Mouse (Mus musculus) liver, embryonic 16.5 days (tissue): ENCODE results near the gene Dapk2. TPM values are rescaled to one million over a fixed set of nuclear protein-coding genes. Genes with fewer than 3 reads are reported as not detected.
A peak's percentile ranks its signal among the peaks of the same experiment; 100 is the strongest.
"Not testable (repeated sequence)": the region's sequence is repeated elsewhere in the genome, so short reads cannot be mapped to it uniquely, and the experiment has no call there.

Experiments
- ATAC-seq: fragments of 200-750 bp; cut with Nextera tagmentation; 2 replicates; pipeline ENCODE4 v1.8.0; 2017; ENCODE audit warnings: low read depth, mild to moderate bottlenecking, moderate number of reproducible peaks, moderate library complexity
- H3K27ac ChIP-seq: fragments of 300-500 bp; sonication (generic); 2 replicates; pipeline ENCODE4 v1.5.1; 2014; ENCODE audit warnings: mild to moderate bottlenecking, low read length
- H3K27me3 ChIP-seq: fragments of 300-500 bp; sonication (generic); 2 replicates; pipeline ENCODE4 v1.6.1; 2014; ENCODE audit warnings: low read depth, low read length, mixed read lengths; ENCODE audit not compliant: control insufficient read depth, insufficient read depth
- H3K36me3 ChIP-seq: fragments of 300-500 bp; sonication (generic); 2 replicates; pipeline ENCODE4 v1.6.1; 2014; ENCODE audit warnings: mild to moderate bottlenecking; ENCODE audit not compliant: control insufficient read depth, insufficient read depth
- H3K4me1 ChIP-seq: fragments of 300-500 bp; sonication (generic); 2 replicates; pipeline ENCODE4 v1.6.1; 2014; ENCODE audit warnings: low read depth, low read length, mixed read lengths; ENCODE audit not compliant: control insufficient read depth
- H3K4me2 ChIP-seq: fragments of 300-500 bp; sonication (generic); 2 replicates; pipeline ENCODE4 v1.6.1; 2014; ENCODE audit warnings: low read depth, low read length, mixed read lengths
- H3K4me3 ChIP-seq: fragments of 300-500 bp; sonication (generic); 2 replicates; pipeline ENCODE4 v1.5.1; 2014; ENCODE audit warnings: low read depth, mild to moderate bottlenecking, low read length
- H3K9ac ChIP-seq: fragments of 300-500 bp; sonication (generic); 2 replicates; pipeline ENCODE4 v1.6.1; 2014; ENCODE audit warnings: low read depth, low read length
- H3K9me3 ChIP-seq: fragments of 300-500 bp; sonication (generic); replicated peaks from 2 replicates; pipeline ENCODE4 v1.6.1; 2016; ENCODE audit warnings: low read length; ENCODE audit not compliant: control insufficient read depth
- WGBS: fragments of 180-500 bp; shearing (Covaris S2); extraction: QIAGEN DNeasy Blood & Tissue Kit; methylation state at CpG from one replicate; pipeline ENCODE4 v1.1.7; 2014; ENCODE audit not compliant: insufficient replicate concordance; 5-methylcytosine and 5-hydroxymethylcytosine counted together
- polyA plus RNA-seq: library from polyadenylated mRNA; unstranded; fragments of >200 nt; fragmentation: Nextera tagmentation; extraction: Ambion mirVana; gene quantifications from 2 replicates; pipeline ENCODE4 v1.2.1, GENCODE M21; 2015

Gene Dapk2
- polyA plus RNA-seq, 1 experiment from 2014 or later: 33.7 TPM

DNA sequence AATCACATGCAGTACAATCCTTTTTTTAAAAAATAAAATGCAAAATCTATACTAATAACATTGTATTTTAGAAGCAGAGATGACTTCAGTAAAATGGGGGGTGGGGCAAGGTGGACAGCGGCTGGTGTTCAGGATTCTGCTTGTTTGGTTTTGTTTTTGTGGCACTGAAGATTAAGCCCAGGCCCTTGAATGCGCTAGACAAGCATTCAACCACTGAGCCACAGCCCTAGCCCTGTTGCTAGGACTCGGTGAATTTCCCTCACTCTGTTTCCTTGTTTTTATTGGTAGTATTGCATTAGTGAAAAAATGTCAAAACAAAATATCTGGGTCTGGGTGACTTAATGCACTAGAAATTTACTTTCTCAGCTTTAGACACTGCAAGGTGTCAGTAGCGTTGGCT is 118.0 kb downstream of the Dapk2 start:
- 34% methylated on average over 4 of the region's 4 CpGs for WGBS
- no peak overlapping the region for H3K4me2 ChIP-seq
- ATAC-seq: no peak

DNA sequence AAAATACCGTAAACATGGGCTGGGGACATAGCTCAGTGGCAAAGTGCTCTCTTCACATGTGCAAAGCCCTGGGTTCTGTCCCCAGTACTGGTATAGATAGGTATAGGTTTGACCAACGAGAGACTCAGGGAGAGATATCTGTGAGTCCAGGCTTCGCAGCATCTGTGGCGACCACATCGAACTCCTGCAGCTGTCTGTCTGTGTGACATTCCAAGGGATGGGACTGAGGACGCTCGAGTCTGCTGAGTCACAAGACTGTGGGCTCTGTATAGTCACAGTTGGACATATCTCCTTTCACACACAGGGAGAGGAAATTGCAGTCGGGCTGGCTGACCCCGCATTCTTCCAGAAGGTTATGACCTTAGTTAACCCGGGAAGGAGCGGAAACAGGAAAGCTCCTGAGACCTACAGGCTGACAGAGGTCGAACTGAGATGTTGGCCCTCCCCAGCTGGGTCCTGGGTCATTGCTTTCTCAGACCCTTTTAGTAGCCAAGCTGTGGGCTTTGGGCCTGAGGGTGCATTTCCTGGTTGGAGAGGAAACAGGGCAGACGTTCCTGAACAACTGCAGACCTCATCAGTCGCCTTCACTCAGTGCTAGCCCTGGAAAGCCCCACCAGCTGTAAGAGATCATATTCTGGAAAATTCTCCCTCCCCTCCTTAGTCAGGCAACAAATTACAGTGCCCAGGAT is 118.8 kb downstream of the Dapk2 start:
- no peaks in the 10 kb centered on the region for H3K27me3 ChIP-seq
- no peaks in the 10 kb centered on the region for H3K9me3 ChIP-seq
- H3K4me3 ChIP-seq: no peak overlapping the region
- H3K9ac ChIP-seq: no peak overlapping the region
- no peaks in the 10 kb centered on the region for H3K36me3 ChIP-seq
- peaks cover 17% of the 10 kb centered on the region for H3K4me1 ChIP-seq
- WGBS: 11% methylated on average over 14 of the region's 14 CpGs
- peak; percentile 80 for ATAC-seq
- H3K4me2 ChIP-seq: no peak overlapping the region
- H3K27ac ChIP-seq: peak overlapping the region; percentile 33; the same call in 1 of the 2 replicates

More for the DNA sequence above, 118.0 kb downstream of the Dapk2 start:
- H3K27ac ChIP-seq: no peak overlapping the region
- no peak overlapping the region for H3K9ac ChIP-seq
- H3K4me1 ChIP-seq: peaks cover 17% of the 10 kb centered on the region
- no peaks in the 10 kb centered on the region for H3K36me3 ChIP-seq
- H3K9me3 ChIP-seq: no peaks in the 10 kb centered on the region
- no peaks in the 10 kb centered on the region for H3K27me3 ChIP-seq
- no peak overlapping the region for H3K4me3 ChIP-seq

DNA sequence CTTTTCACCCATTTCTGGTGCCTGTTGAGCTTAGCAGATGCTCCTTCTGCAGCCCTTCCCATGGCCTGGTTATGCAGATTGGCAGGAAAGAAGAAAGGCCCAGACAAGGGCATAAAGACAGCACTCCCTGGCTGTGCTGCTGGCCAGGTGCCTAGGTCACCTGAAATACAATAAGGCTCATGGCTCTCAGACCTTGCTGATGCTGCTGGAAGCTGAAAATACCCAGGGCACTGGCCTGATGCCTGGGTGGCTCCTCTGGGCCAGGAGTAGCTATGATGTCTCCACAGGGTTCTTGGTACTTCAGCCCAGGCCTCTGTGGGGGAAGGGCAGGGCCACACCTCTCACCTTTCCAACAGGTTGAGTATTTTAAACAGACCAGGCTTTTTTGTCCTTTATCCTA is 121.6 kb downstream of the Dapk2 start:
- Histone ChIP-seq H3K36me3 (no peaks in the 10 kb centered on the region), H3K4me1 (peaks cover 21% of the 10 kb centered on the region), H3K27ac (no peak overlapping the region), H3K9me3 (no peaks in the 10 kb centered on the region), H3K4me3 (no peak overlapping the region), H3K27me3 (no peaks in the 10 kb centered on the region), H3K4me2 (no peak overlapping the region), H3K9ac (no peak overlapping the region)
- ATAC-seq: no peak

DNA sequence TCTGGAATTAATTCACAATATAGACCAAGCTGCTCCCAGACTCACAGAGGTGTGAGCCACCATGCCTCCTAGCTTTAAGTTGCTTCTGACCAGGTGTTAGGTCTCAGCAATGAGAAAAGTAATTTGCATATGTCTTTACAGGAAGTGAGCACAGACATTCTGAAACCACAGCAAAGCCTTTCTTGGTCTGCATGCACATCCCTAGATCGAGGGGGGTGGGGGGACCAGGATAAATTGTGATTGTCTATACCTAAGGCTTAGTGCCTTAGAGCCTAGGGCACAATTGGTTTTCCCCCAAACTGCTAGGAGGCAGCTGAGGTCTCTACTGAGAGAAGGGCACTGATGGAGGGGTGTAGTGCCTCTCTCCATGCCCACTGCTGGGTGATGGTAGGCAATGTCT is 122.5 kb downstream of the Dapk2 start:
- H3K9ac ChIP-seq: no peak overlapping the region
- WGBS: 9% methylated on average over 1 of the region's 1 CpGs
- H3K4me1 ChIP-seq: peaks cover 18% of the 10 kb centered on the region
- H3K27me3 ChIP-seq: no peaks in the 10 kb centered on the region
- no peaks in the 10 kb centered on the region for H3K9me3 ChIP-seq
- no peak for ATAC-seq
- H3K27ac ChIP-seq: no peak overlapping the region
- H3K36me3 ChIP-seq: no peaks in the 10 kb centered on the region
- H3K4me3 ChIP-seq: no peak overlapping the region
- no peak overlapping the region for H3K4me2 ChIP-seq

DNA sequence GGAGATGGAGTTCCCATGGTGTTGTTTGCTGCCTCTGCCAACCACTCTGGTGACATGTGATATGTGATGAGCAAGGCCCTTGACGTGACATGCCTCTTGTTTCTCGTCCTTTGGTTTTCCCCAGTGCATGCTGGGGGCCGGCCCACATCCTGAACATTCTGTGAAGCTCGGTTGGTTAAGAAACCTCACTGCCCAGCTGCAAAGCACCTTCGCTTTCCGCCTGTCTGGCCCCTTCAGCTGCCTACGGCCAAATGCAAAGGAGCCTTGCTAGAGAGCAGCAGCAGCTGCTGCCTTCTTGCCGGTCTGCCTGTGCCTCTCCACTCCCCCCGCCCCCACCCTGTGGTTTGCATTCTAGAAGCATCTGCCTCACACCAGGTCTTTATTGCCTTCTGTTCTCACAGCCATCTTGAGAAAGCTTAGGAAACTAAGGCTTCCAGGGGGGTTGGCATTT is 123.5 kb downstream of the Dapk2 start:
- no peak overlapping the region for H3K4me3 ChIP-seq
- no peaks in the 10 kb centered on the region for H3K9me3 ChIP-seq
- H3K27ac ChIP-seq: no peak overlapping the region
- H3K9ac ChIP-seq: no peak overlapping the region
- peaks cover 12% of the 10 kb centered on the region for H3K4me1 ChIP-seq
- whole genome bisulfite sequencing: 36% methylated on average over 9 of the region's 9 CpGs
- H3K27me3 ChIP-seq: no peaks in the 10 kb centered on the region
- H3K4me2 ChIP-seq: no peak overlapping the region
- ATAC-seq: no peak
- no peaks in the 10 kb centered on the region for H3K36me3 ChIP-seq

DNA sequence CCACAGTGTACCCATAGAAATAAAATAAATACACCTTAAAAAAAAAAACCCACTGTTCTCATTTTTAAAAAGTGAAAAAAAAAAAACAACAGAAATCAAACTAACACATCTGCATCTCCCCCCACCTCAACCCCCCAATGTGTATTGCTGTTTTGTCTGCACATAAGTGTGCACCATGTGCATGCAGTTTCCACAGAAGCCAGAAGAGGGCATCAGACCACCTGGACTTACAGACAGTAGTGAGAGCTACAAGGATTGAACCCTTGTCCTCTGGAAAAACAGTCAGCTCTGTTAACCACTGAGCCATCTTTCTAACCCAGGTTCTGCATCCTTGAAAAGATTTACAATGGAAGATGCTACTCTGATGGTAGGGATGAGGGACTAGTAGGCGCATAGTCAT is 124.6 kb downstream of the Dapk2 start:
- H3K36me3 ChIP-seq: no peaks in the 10 kb centered on the region
- H3K4me1 ChIP-seq: peaks cover 4% of the 10 kb centered on the region; the same call in 1 of the 2 replicates
- H3K4me3 ChIP-seq: no peak overlapping the region
- no peak overlapping the region for H3K27ac ChIP-seq
- no peak overlapping the region for H3K4me2 ChIP-seq
- H3K9me3 ChIP-seq: no peaks in the 10 kb centered on the region
- H3K9ac ChIP-seq: no peak overlapping the region
- no peaks in the 10 kb centered on the region for H3K27me3 ChIP-seq
- no peak for ATAC-seq
- 80% methylated on average over 1 of the region's 1 CpGs for WGBS

DNA sequence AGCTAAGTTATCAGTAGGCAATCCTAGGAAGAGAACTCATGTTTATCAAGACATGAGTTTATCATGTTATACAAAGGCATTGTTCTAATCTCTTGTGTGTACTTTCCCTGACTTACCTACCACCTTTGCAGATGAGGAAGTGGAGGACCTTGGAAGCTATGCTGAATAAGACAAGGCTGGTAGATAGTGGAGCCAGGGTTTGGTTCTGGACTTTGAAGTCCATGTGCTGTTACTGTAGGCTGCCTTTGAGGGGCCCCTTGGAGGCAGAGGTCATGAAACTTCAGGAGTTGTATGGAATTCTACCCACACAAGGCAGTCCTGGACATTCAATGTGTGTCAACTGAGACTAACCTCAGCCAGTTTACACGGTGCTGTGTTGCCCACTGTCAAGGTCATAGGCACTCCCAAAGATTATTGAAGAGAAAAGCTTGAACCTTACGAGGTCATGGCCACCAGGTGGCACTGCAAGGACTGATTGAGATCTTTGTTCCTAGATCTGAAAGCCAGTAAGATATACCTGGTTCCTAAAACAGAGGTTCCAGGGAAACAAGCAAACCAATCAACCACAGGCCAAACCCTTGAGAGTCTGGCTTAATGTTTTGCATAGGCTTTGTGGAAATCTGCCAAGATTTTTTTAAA is 125.7 kb downstream of the Dapk2 start:
- ATAC-seq: peak; percentile 37; the same call in 1 of the 2 replicates
- Histone ChIP-seq H3K27ac (no peak overlapping the region), H3K4me1 (peaks cover 4% of the 10 kb centered on the region; the same call in 1 of the 2 replicates), H3K27me3 (no peaks in the 10 kb centered on the region), H3K4me3 (no peak overlapping the region), H3K9ac (no peak overlapping the region), H3K36me3 (no peaks in the 10 kb centered on the region), H3K9me3 (no peaks in the 10 kb centered on the region), H3K4me2 (no peak overlapping the region)
- 8% methylated on average over 2 of the region's 2 CpGs for WGBS

DNA sequence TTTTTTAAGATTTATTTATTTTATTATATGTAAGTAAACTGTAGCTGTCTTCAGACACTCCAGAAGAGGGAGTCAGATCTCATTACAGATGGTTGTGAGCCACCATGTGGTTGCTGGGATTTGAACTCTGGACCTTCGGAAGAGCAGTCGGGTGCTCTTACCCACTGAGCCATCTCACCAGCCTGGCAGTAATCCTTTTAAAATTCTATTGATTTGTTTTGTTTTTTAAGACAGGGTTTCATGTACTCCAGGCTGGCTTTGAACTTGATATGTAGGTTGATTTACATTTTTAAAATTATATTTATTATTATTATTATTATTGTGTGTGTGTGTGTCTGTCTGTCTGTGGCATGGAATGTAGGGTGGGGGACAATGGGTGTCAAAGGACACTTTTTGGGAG is 127.2 kb downstream of the Dapk2 start:
- not testable (repeated sequence) for H3K9ac ChIP-seq, H3K36me3 ChIP-seq, H3K27ac ChIP-seq, H3K4me1 ChIP-seq, ATAC-seq, H3K27me3 ChIP-seq, H3K4me2 ChIP-seq, H3K9me3 ChIP-seq, H3K4me3 ChIP-seq
- 86% methylated on average over 2 of the region's 2 CpGs for WGBS

DNA sequence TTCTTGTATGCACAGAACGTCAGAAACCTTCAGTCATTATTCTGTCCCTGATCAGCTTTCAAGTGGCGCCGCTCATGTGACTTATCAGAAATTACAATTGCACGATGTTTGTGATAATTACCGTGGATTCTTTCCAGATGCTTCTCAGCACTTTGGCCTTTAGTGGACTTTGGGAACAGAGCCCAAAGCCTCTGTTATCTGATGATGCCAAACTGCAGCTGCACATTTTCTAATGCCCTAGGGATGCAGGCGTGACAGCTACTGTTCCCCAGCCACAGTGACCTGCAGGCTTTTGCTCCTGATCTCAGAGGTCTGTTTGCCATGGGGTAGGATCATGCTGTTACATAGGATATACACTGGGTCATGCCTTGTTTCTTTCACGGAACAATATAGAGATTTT is 127.9 kb downstream of the Dapk2 start:
- no peaks in the 10 kb centered on the region for H3K36me3 ChIP-seq
- H3K27me3 ChIP-seq: no peaks in the 10 kb centered on the region
- no peak for ATAC-seq
- no peak overlapping the region for H3K9ac ChIP-seq
- no peak overlapping the region for H3K27ac ChIP-seq
- H3K4me2 ChIP-seq: no peak overlapping the region
- H3K9me3 ChIP-seq: no peaks in the 10 kb centered on the region
- 43% methylated on average over 7 of the region's 7 CpGs for WGBS
- H3K4me1 ChIP-seq: peaks cover 4% of the 10 kb centered on the region; the same call in 1 of the 2 replicates
- no peak overlapping the region for H3K4me3 ChIP-seq
